Mouse (Mus musculus) neural tube, embryonic 11.5 days (tissue): ENCODE results near the gene Mul1. TPM values are rescaled to one million over a fixed set of nuclear protein-coding genes. Genes with fewer than 3 reads are reported as not detected.

Experiments
- ATAC-seq: fragments of 200-750 bp; cut with Nextera tagmentation; 2 replicates; pipeline ENCODE4 v1.8.0; 2017; ENCODE audit warnings: moderate number of reproducible peaks, mild to moderate bottlenecking, moderate TSS enrichment, moderate library complexity; ENCODE audit not compliant: insufficient read depth, low FRiP score, low TSS enrichment
- DNase-seq: peaks from one replicate; pipeline ENCODE4 v3.0.0-alpha.2; 2015; ENCODE audit warnings: low spot score
- H3K27ac ChIP-seq: fragments of 300-500 bp; sonication (generic); 2 replicates; pipeline ENCODE4 v1.5.1; 2014; ENCODE audit warnings: low read depth, mild to moderate bottlenecking, low read length
- H3K27me3 ChIP-seq: fragments of 300-500 bp; sonication (generic); 2 replicates; pipeline ENCODE4 v1.6.1; 2014; ENCODE audit warnings: mild to moderate bottlenecking, low read length, mixed read lengths; ENCODE audit not compliant: control insufficient read depth, insufficient read depth
- H3K36me3 ChIP-seq: fragments of 300-500 bp; sonication (generic); 2 replicates; pipeline ENCODE4 v1.6.1; 2014; ENCODE audit warnings: mild to moderate bottlenecking, low read length, moderate library complexity, mixed read lengths; ENCODE audit not compliant: control insufficient read depth, insufficient read depth
- H3K4me1 ChIP-seq: fragments of 300-500 bp; sonication (generic); 2 replicates; pipeline ENCODE4 v1.6.1; 2014; ENCODE audit warnings: low read length, mixed read lengths; ENCODE audit not compliant: control insufficient read depth, insufficient read depth
- H3K4me2 ChIP-seq: fragments of 300-500 bp; sonication (generic); 2 replicates; pipeline ENCODE4 v1.6.1; 2014; ENCODE audit warnings: low read depth, mild to moderate bottlenecking, moderate library complexity
- H3K4me3 ChIP-seq: fragments of 300-500 bp; sonication (generic); 2 replicates; pipeline ENCODE4 v1.5.1; 2014; ENCODE audit warnings: low read depth, low read length
- H3K9ac ChIP-seq: fragments of 300-500 bp; sonication (generic); 2 replicates; pipeline ENCODE4 v1.6.1; 2014; ENCODE audit warnings: mild to moderate bottlenecking, low read length
- H3K9me3 ChIP-seq: fragments of 300-500 bp; sonication (generic); 2 replicates; pipeline ENCODE4 v1.6.1; 2016; ENCODE audit warnings: low read length; ENCODE audit not compliant: control insufficient read depth
- WGBS: fragments of 180-500 bp; shearing (Covaris S2); extraction: QIAGEN DNeasy Blood & Tissue Kit; methylation state at CpG from one replicate; pipeline ENCODE4 v1.1.7; 2014; 5-methylcytosine and 5-hydroxymethylcytosine counted together
- polyA plus RNA-seq: library from polyadenylated mRNA; unstranded; fragments of >200 nt; fragmentation: Nextera tagmentation; extraction: Ambion mirVana; gene quantifications from 2 replicates; pipeline ENCODE4 v1.2.1, GENCODE M21; 2014

The Mul1 gene
- polyA plus RNA-seq, 1 experiment from 2014 or later: 22.8 TPM

DNA sequence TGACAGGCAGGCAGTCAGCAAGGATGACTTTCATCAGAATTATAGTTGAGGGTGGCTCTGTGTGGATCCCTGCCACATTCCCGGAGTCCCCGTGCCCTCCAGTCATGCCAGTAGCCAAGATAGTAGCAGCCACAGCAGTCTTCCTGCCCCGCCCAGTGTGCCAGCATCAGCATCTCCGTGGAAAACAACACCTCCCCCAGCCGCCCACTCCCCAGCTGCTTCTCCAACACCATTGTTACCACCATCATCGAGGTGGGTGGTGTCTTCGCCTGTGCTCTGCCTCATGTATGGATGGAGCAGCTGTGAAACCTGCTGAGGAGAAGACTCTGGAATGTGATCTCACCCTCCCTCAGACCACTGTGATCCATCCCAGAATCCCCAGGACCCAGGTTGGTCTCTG, 45.1 kb downstream of the Mul1 start:
- H3K36me3 ChIP-seq: no peaks in the 10 kb centered on the region
- no peak overlapping the region for H3K9ac ChIP-seq
- no peak overlapping the region for H3K4me3 ChIP-seq
- DNase-seq (no peak), ATAC-seq (no peak)
- H3K27ac ChIP-seq: no peak overlapping the region
- no peaks in the 10 kb centered on the region for H3K9me3 ChIP-seq
- WGBS: 85% methylated on average over 7 of the region's 7 CpGs
- H3K4me1 ChIP-seq: no peaks in the 10 kb centered on the region
- H3K4me2 ChIP-seq: no peak overlapping the region
- no peaks in the 10 kb centered on the region for H3K27me3 ChIP-seq

DNA sequence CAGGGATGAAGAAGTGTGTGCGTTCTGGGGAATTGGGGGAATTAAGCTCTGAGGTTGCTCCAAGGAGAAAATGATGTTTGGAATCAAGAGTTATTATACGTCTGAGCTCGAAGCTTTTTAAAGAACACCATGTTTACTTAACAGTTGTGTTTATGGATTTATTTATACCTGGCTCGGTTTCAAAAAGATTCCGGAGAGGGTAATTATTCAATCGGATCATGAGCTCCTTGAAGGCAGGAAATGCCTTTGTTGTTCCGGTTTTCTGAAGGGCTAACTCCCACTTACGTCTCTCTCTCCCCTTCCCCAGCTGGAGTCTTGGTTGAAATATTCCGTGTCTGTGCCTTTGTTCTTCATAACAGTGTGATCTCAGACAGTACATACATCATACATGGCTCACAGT, 46.5 kb downstream of the Mul1 start:
- no peak for ATAC-seq
- WGBS: 61% methylated on average over 9 of the region's 9 CpGs

DNA sequence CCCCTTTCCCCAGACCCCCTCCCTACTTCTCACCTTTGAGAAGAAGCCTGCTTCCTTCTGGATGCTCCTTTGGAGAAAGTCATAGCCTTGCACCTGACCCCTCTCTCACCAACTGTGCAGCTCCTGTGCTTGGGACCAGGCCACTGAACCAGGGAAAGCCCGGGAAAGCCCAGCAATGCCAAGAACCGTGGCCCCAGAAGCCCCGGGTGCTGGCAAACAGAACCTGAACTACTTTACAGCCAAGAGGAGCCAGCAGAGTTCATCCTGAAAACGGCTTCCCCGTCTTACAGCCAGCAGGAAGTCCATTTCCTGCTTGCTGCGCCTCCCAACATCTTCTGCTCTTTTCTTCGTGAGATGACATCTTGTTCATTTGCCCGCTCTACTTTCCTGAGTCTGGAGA, 48.2 kb downstream of the Mul1 start:
- WGBS: 84% methylated on average over 8 of the region's 8 CpGs
- H3K36me3 ChIP-seq: no peaks in the 10 kb centered on the region
- DNase-seq: no peak
- no peak overlapping the region for H3K4me3 ChIP-seq
- H3K27me3 ChIP-seq: no peaks in the 10 kb centered on the region
- no peak overlapping the region for H3K9ac ChIP-seq
- no peak for ATAC-seq
- no peaks in the 10 kb centered on the region for H3K9me3 ChIP-seq
- H3K27ac ChIP-seq: no peak overlapping the region
- H3K4me2 ChIP-seq: no peak overlapping the region
- no peaks in the 10 kb centered on the region for H3K4me1 ChIP-seq

More for the DNA sequence above, 46.5 kb downstream of the Mul1 start:
- Histone ChIP-seq H3K4me2 (no peak overlapping the region), H3K27me3 (no peaks in the 10 kb centered on the region), H3K27ac (no peak overlapping the region), H3K36me3 (no peaks in the 10 kb centered on the region), H3K9me3 (no peaks in the 10 kb centered on the region), H3K4me1 (no peaks in the 10 kb centered on the region), H3K9ac (no peak overlapping the region), H3K4me3 (no peak overlapping the region)
- DNase-seq: no peak

DNA sequence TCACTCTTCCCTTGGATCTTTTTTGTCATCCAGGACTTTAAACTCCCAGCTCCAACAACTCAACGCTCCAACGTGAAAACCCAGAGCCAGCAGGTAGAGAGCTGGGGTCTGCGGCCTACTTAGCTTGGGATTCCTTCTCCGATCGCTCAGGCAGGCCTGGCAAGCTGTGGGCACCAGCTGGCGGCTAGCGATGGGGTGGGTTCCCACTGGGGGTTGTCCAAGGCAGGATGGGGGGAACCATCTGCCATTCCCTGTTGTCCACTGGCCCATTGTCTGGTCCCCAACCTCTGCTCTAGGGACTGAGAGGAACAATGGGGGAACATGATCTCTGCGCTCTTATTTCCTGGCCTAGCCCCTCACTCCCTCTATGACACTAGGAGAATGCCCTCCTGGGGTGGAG, 53.8 kb downstream of the Mul1 start:
- H3K4me2 ChIP-seq: no peak overlapping the region
- H3K27me3 ChIP-seq: no peaks in the 10 kb centered on the region
- DNase-seq (no peak), ATAC-seq (no peak)
- peaks cover 5% of the 10 kb centered on the region; the same call in 1 of the 2 replicates for H3K4me1 ChIP-seq
- H3K9ac ChIP-seq: no peak overlapping the region
- no peaks in the 10 kb centered on the region for H3K9me3 ChIP-seq
- no peaks in the 10 kb centered on the region for H3K36me3 ChIP-seq
- no peak overlapping the region for H3K4me3 ChIP-seq
- H3K27ac ChIP-seq: no peak overlapping the region
- 45% methylated on average over 8 of the region's 8 CpGs for WGBS

DNA sequence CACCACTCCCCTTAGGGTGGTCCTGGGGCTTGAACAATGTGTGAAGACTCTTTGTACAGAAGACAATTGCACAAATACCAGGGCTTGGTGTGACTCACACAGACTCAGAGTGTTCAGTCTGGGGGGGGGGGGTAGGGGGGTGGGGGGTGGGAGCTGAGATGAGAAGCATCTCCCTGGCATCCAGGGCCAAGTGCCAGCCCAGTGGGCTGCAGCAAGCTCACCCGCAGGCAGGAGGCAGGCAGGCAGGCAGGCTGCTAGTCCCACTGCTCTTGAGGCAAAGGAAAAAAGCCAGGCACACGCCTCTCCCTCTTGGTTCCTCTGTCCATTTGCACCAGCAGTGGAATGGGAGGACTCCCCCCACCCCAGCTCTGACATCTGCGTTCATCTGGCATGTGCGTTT, 56.6 kb downstream of the Mul1 start:
- peaks cover 23% of the 10 kb centered on the region for H3K4me1 ChIP-seq
- WGBS: 80% methylated on average over 4 of the region's 4 CpGs
- no peak overlapping the region for H3K9ac ChIP-seq
- no peak for DNase-seq
- no peak for ATAC-seq
- H3K9me3 ChIP-seq: no peaks in the 10 kb centered on the region
- no peak overlapping the region for H3K27ac ChIP-seq
- no peak overlapping the region for H3K4me3 ChIP-seq
- no peak overlapping the region for H3K4me2 ChIP-seq
- H3K36me3 ChIP-seq: no peaks in the 10 kb centered on the region
- no peaks in the 10 kb centered on the region for H3K27me3 ChIP-seq

Other genes with a start within 250 kb of the Mul1 start
- 175 TPM in 2 replicates for gene Hp1bp3, start 218.4 kb upstream of the Mul1 start, polyA plus RNA-seq
- 1.6 and 1.8 TPM in 2 replicates for gene Sh2d5, start 184.3 kb upstream of the Mul1 start, polyA plus RNA-seq
- gene Kif17, start 184.2 kb upstream of the Mul1 start, polyA plus RNA-seq: 0.37 and 0.46 TPM in 2 replicates
- 231 and 247 TPM in 2 replicates for gene Ddost, start 129.9 kb upstream of the Mul1 start, polyA plus RNA-seq
- gene Pink1, start 108.4 kb upstream of the Mul1 start, polyA plus RNA-seq: 26.5 and 29.3 TPM in 2 replicates
- gene Cda, start 66.7 kb upstream of the Mul1 start, polyA plus RNA-seq: 3.5 and 4.4 TPM in 2 replicates
- not detected in 2 replicates for gene Fam43b, start 38.1 kb upstream of the Mul1 start, polyA plus RNA-seq
- gene Camk2n1, start 19.6 kb downstream of the Mul1 start, polyA plus RNA-seq: 6.0 TPM in 2 replicates
- 0.23 and 0.48 TPM in 2 replicates for gene Vwa5b1, start 201.2 kb downstream of the Mul1 start, polyA plus RNA-seq